In the genomic region with DNA sequence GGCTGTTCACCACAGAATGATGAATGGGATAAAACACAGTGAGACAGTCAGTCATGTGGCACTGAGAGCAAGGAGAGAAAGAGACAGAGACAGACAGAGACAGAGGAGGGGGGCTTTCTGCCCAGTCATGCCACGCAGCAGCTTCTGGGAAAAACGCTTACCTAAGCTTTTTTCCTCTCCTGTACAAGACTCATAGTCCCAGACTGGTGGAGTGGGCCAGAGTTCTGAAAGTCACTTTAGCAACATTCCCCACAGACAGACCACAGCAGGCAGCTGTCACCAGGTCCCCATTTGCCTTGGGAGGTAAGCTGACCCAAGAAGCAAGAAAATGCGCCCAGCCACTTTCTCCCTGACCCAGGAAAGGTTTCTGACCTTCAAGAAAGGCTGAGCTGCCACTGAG, we compare ENCODE assay signal across 45 mouse cellular contexts. TPM values are rescaled to one million over a fixed set of nuclear protein-coding genes. Genes with fewer than 3 reads are reported as not detected.
"Had no signal": no experiment of that assay in that cellular context is flagged by ENCODE, and none has a peak within 500 bp of the region (broad histone marks: within the 10 kb centered on the region; RNA-seq: fewer than 3 reads in every experiment).

No protein-coding gene starts in this region.

- H3K9ac ChIP-seq: heart, embryonic 12.5 days; hindbrain, embryonic 12.5 days; hindbrain, embryonic 14.5 days; intestine, embryonic 15.5 days; kidney, embryonic 15.5 days; limb, embryonic 13.5 days; limb, embryonic 15.5 days; liver, embryonic 12.5 days; liver, embryonic 14.5 days had no signal

- H3K27ac ChIP-seq: heart, embryonic 10.5 days; hindbrain, embryonic 12.5 days; hindbrain, embryonic 14.5 days; intestine, embryonic 15.5 days; kidney, embryonic 15.5 days; kidney, postnatal 0 days; limb, embryonic 13.5 days; limb, embryonic 15.5 days; liver, embryonic 12.5 days; liver, embryonic 14.5 days had no signal

- H3K36me3 ChIP-seq: heart, embryonic 10.5 days; heart, embryonic 12.5 days; hindbrain, embryonic 10.5 days; hindbrain, embryonic 12.5 days; intestine, embryonic 15.5 days; kidney, embryonic 15.5 days; limb, embryonic 13.5 days; limb, embryonic 15.5 days; liver, embryonic 12.5 days had no signal

- H3K27me3 ChIP-seq: heart, embryonic 12.5 days; hindbrain, embryonic 12.5 days; intestine, embryonic 15.5 days; kidney, embryonic 15.5 days; limb, embryonic 13.5 days; limb, embryonic 15.5 days; liver, embryonic 12.5 days had no signal

- H3K4me2 ChIP-seq: heart, embryonic 12.5 days; hindbrain, embryonic 12.5 days; hindbrain, embryonic 14.5 days; intestine, embryonic 15.5 days; kidney, embryonic 15.5 days; limb, embryonic 13.5 days; limb, embryonic 15.5 days; liver, embryonic 12.5 days had no signal

- H3K4me3 ChIP-seq: heart, embryonic 10.5 days; heart, embryonic 12.5 days; hindbrain, embryonic 10.5 days; hindbrain, embryonic 12.5 days; intestine, embryonic 15.5 days; kidney, embryonic 15.5 days; limb, embryonic 13.5 days; limb, embryonic 15.5 days; liver, embryonic 12.5 days had no signal

- H3K9me3 ChIP-seq: heart, embryonic 10.5 days; hindbrain, embryonic 12.5 days; intestine, embryonic 15.5 days; kidney, embryonic 15.5 days; limb, embryonic 13.5 days; limb, embryonic 15.5 days had no signal

- H3K4me1 ChIP-seq: heart, embryonic 10.5 days; heart, embryonic 12.5 days; intestine, embryonic 15.5 days; kidney, embryonic 15.5 days; liver, embryonic 12.5 days had no signal

- ATAC-seq: hindbrain, embryonic 16.5 days; inflammation-experienced regulatory T-cells, adult 6 months; intestine, embryonic 15.5 days; intestine, postnatal 0 days; liver, embryonic 12.5 days had no signal

- DNase-seq: gastrocnemius, postnatal 10 days; gastrocnemius, postnatal 25 days; heart, adult 18-20 months; heart, postnatal 10 days; heart, postnatal 4 days; kidney, adult 18-20 months; kidney, adult 8-10 months; kidney, postnatal 14 days; kidney, postnatal 36 days; layer of hippocampus, adult 9-11 months; layer of hippocampus, postnatal 36 days; lung, adult 18-20 months had no signal

RNA-seq across cellular contexts. Expression of a gene that starts 42.1 kb away (rescaled TPM):
- total RNA-seq: gastrocnemius, postnatal 10 days; gastrocnemius, postnatal 25 days; gastrocnemius, postnatal 4 days; granulocyte monocyte progenitor cell, adult 5-6 weeks; heart, adult 18-20 months; heart, adult 8-10 months; heart, postnatal 10 days; heart, postnatal 25 days; heart, postnatal 4 days; layer of hippocampus, adult 18-20 months; layer of hippocampus, adult 8-10 months; layer of hippocampus, postnatal 14 days; layer of hippocampus, postnatal 36 days; left cerebral cortex, adult 18-20 months; left cerebral cortex, adult 8-10 months; left cerebral cortex, postnatal 10 days; left cerebral cortex, postnatal 25 days; left cerebral cortex, postnatal 4 days; liver, adult 2 months had no signal
- polyA plus RNA-seq: heart, embryonic 10.5 days; heart, embryonic 12.5 days; heart, embryonic 14.5 days; heart, embryonic 16.5 days; hindbrain, embryonic 10.5 days; hindbrain, embryonic 12.5 days; hindbrain, embryonic 14.5 days; hindbrain, embryonic 16.5 days; inflammation-experienced regulatory T-cells, adult 6 months; intestine, embryonic 15.5 days; intestine, postnatal 0 days; kidney, embryonic 15.5 days; kidney, postnatal 0 days; large intestine, adult 2 months; limb, embryonic 11.5 days; limb, embryonic 13.5 days; limb, embryonic 15.5 days; liver, adult 2 months; liver, embryonic 12.5 days; liver, embryonic 14.5 days; liver, embryonic 16.5 days had no signal
